Mouse (Mus musculus): ENCODE measurements around the gene Btnl10.

Btnl10 gene

DNA sequence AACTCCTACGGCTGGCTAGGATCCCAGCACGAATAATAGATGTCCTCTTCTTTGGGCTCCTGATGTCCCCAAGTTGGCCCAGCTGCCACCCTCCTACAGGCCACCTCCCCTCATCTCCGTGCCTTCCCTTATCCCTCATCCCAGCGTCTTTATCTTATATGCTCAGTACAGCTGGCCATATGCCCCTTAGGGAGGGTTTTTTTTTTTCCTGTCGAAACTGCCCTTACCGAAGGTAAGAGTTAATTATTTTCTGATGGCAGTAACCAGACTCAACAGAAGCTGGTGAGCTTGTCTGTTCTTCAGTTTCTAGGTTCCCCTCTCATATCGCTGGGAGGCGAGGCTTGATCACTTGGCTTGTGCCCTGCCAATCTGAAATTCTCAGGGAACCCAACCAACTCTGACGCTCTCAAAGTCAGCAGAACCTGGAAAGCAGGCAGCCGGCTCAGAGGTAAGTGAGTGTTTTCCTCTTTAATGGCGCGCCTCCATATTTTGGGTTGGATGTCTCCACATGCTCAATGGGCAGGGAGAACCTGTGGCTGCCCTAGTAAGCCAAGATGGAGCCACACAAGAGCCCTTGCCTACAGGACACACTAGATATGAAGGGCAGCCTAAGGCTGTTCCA is at the start of gene Btnl10:
Gene Btnl10, plus strand, starts transcription at position 164 of the 622 bp plus-strand sequence.
- no peak for DNase-seq (ENCODE audit: low spot score)

DNA sequence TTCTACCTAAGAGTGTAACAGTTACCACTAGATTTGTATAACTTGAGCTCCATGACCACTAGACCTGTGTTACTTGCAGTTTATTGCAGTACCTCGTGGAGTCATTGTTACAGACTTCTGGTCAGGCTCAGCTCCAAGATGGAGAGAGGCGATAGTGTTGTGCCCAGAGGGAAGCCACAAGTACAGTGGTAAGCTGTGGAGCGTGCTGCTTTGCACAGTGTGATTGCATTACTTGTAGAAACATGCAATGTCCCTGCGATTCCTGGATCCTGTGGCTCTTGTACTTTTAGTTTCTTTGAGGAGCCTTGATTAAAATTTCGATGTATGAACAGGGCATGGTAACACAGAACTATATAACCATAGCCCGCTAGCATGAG is 49.8 kb upstream of the Btnl10 start:
- peak; percentile 1 for DNase-seq (ENCODE audit: low spot score)

DNA sequence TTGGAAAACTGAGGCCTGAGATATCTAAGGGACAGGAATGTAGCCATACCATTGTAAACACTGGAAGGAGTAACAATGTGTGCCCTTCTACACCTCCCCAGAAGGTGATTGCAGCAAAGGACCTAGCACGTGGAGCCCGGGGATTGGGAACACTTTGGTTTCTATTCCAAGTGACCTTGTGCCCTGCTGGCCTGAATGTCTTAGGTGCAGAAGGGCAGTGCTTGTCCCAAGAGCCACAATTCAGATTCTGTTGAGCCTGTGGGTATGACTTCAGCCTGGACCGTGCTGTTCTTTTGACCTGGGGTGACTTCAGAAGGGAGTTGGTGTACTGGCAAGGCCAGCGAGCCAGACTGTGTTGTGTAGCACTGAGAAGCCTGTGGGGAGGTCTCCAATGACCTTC is 46.7 kb upstream of the Btnl10 start:
- DNase-seq (ENCODE audit: low spot score): no peak

DNA sequence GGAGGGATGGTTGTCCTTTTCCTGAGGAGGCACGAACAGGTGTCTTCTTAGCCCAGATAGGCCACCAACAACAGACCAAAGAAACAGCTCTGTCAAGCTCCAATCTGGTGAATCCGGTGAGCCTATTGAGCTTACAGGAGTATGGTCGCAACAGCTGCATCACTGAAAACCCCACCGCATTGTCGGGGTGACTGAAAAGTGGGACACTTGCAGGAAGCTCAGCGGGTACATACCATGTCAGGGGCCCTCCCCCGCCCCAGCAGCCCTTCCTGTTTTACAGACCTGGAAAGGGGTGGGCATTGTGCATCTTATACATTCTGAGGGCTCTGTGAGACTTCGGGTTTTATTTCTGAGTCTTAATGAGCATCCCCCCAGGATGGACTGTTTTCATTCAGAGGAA is 34.0 kb upstream of the Btnl10 start:
- no peak for DNase-seq (ENCODE audit: low spot score)

DNA sequence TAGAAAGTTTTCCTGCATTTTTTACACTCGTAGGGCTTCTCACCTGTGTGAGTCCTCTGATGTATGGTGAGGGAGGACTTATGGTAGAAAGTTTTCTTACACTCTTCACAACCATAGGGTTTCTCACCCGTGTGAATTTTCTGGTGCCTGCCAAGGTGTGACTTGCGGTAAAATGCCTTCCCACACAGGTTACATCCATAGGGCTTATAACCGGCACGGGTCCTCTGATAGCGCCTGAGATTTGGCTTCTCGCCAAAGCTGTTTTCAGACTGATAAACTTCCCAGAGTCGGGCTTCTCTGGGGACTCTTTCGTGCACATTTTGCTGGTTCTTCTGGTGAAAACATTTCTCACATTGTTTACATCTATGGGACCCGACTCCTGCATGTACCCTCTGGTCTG is 27.2 kb upstream of the Btnl10 start:
- DNase-seq (ENCODE audit: low spot score): no peak

DNA sequence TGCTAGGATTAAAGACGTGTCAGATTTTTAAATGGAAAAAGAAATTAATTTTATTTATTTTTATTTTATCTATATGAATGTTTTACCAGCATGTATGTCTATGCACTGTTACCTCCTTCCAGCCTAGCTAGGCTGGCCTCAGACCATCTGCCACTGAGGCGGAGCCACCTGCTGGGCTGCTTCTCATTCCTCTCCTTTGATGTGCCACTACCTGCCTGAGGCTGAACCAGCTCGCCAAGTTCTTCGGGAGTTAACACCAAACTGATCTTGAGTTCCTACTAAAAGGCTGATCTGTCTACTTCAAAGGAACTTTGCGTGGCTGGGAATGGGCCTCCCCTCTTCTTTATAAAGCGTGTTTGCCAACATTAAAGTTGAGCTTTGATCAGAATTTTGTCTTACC is 23.3 kb upstream of the Btnl10 start:
- DNase-seq (ENCODE audit: low spot score): no peak

DNA sequence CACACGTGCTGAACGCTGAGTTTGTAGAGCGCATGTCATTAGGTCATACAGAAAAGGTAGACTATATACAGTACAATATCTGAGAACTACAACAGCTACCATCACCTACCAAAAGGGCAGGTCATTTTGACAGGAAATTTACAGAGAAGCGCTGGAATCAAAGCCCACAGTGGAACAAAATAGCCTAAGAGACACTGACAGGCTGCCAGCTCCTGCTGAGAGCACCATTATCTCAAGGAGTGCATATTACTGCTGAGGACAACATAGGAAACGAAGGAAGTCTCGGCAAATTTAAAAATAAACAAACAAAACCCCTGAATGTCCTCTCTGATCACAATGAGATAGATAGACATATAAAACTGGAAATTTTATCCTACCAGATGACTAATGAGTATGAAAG is 20.2 kb upstream of the Btnl10 start:
- DNase-seq (ENCODE audit: low spot score): no peak

DNA sequence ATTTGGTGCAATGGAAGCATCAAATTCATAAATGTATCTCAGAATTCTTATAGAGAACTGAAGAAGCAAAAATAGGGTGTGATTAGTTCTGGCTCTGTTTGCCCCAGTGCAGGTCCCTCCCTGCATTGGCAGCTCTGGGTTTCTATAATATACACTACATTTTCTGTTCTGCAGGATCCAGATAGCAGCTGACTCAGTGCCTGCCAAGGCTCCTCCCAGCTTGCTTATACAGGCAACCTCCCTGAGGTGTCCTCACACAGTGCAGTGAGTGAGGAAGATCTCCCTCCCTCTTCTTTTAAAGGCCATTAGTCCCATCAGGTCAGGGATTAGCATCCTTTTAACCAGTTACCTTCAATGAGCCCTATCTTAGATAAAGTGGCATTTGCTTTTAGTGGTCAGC is 16.6 kb upstream of the Btnl10 start:
- DNase-seq (ENCODE audit: low spot score): no peak

DNA sequence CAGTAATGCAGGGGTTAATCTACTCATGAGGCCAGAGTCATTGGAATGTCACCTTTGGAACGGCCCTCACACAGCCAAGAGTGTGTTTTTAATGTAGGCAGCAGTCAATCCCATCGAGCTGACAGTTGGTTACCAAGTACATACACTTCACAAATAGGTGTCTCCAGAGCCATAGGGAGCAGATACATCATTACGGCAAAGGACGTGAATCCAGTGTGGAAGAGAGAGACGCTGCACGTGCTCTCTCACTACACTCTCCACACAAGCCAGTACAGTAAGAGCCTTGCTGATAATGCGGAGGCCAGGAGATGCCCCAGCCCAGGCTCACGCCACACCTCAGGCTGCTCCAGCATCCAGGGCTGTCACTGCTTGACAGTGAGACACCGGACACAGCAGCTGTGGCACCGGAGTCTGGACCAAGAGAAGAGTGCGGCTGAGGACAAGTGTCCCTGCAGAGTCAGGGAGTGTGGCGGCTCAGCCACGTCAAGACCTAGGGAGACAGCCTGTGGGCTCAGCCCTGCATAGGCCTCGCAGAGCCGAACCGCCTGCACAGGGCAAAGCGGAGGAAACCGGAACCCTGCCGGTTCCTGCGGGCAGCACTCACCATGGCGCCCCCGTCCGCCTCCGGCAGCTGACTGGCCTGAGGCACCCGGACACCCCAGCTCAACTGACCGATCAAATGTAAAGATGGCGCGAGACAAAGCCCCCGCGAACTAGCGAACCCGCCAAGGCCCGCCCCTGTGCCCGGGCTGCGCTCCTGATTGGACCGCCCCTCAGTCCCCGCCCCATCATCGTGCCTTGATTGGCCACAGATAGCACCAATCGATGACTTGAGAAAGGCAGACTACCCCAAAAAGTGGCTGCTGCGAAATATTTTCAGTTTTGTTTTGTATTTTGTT is 13.9 kb upstream of the Btnl10 start, which contains the start of gene Zfp39:
Gene Zfp39, minus strand, starts transcription at position 715 of the 899 bp plus-strand sequence.
- DNase-seq (ENCODE audit: low spot score): peak; percentile 96

DNA sequence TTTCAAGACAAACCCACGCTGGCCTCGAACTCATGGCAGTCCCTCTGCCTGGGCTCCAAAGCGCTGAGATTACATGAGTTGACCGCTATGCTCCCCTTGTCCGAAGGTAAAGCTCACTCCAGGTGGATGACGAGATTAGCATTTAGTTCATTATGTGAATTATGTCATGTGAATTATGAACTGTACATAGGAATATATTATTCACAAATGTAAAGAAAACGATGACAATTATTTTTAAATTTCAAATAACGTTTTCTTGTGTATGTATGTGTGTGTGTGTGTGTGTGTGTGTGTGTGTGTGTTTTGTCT is 13.3 kb upstream of the Btnl10 start:
- no peak for DNase-seq (ENCODE audit: low spot score)

DNA sequence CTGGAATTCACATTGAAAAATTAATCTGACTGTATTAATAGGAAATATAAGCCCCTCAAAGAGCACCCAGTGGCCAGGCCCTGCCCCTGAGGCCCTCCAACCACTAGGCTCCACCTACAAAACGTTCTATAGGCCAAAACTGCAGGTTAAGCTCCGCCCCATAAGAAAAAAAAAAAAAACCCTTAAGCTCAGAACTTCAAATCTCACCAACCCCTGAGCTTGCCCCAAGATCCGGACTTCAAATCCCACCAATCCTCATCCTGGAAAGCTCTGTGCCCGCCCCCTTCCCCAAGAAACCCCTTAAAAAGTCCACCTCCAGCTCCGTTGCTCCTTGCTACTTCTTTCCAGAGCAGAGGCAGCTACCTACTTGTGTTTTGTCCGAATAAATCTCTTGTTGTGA is 12.9 kb upstream of the Btnl10 start:
- peak; percentile 26 for DNase-seq (ENCODE audit: low spot score)

DNA sequence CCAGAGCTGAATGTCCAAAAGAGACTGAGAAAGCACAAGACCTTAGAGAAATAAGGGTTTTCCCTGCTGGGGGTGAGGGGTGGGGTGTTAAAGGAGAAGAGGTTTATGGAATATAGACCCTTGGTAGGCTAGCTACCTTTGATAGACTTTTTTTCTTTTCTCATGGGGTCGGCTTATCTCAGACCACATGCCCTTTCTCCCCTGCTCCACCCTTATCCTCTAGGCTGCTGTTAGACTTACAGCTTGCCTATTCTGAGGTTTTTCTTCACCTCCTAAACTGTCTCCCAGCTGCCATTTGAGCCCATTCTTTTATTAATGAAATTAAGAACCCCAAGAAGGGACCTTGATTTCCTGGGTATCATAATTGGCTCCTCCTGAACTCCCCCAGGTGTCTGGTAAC is 3.9 kb upstream of the Btnl10 start:
- DNase-seq (ENCODE audit: low spot score): no peak

DNA sequence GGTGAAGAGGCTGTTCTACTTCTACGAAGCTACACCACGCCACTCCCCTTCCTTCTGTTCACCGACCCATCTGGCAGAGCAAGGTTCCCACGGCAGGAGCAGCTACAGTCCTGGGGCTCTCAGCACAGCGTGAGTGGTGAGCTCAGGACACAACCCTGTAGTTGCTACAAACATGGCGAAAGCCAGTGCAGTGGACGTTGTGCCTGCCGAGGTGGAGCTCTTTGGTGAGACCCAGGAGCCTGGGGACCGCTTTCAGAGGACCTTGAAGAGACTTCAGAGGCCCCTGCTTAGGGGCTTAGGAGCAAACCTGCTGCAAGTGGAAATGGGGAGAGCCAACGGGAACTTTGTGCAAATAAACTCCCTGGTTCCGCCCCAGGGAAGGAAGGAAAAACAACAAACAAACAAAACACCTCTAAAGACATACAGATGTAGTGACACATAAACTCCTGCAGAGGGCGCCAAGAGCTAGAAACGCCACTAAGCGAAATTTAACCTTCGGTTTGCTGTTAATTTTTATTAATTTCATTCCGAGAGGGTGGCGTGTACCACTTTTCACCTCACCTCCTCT is 3.2 kb upstream of the Btnl10 start:
- peak; percentile 78 for DNase-seq (ENCODE audit: low spot score)

DNA sequence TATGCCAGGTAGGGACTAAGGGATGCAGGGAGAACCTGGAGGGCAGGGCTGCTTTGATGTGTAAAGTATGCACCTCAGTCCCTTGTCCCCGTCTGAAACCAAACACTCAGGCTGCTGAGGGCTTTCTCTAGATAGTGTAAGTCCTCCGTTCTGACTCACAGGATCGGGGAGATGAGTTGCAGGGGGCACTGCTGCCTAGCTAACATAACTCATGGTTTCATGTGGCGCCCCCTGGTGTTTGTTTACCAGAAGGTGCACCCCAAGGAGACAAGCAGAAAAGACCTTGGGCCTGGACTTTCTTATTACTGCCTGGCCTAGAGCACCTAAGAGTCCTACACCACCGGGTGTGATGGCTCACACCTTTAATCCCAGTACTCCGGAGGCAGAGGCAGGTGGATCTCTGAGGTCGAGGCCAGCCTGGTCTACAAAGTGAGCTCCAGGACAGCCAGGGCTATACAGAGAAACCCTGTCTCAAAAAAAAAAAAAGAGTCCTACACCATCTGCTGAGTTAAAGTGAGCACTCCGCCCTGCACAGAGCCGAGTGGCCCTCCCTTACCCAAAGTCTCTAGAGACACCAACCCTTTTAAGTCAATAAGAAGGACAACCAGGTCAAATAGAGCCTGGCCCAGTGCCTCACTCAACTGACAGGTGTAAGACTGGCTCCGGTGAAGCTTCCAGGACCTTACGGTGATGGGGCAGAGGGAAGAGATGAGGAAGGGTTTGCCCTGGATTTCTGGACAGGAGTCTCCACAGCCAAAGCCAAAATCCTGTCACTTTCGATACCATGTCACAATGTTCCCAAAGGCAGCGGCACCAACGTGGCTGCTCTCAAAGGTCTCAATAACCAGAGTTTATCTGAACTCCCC is 596 bp upstream of the Btnl10 start:
- peak; percentile 75 for DNase-seq (ENCODE audit: low spot score)

DNA sequence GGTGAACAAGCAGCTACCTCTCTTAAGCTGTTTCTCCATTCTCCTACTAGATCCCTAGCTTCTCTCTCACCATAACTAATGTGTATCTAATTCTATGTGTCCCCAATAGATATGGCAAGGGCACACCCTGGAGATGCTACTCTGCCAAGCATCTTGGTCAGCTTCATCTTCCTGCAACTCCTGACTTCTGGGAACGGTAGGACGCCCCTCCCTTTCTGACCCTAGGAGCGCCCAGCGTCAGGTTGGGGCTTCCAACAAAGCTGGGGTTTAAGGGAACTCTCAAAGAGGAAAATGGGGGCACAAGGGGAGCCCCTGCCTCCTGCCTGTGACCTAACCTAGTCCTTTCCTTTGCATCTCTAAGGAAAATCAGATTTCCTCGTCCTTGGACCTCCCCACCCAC is 1.1 kb downstream of the Btnl10 start:
- no peak for DNase-seq (ENCODE audit: low spot score)

DNA sequence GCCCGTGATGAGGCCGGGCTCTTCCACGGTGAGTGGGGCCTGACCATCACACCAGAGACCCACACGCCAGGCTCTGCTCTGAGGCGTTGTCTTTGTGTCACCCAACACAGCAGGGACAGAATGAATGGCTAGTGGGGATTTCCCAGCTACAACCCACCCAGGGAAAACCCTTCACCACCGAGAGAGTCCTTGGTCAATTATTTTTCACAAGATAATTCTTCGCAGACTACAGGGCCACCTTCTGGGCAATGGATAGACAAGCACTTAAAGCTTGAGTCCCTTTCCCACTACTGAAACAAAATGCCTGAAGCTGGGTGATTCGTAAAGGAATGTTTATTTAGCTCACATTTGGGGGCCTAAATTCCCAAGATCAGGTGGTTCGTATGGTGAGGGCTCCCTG is 4.7 kb downstream of the Btnl10 start:
- DNase-seq (ENCODE audit: low spot score): no peak

DNA sequence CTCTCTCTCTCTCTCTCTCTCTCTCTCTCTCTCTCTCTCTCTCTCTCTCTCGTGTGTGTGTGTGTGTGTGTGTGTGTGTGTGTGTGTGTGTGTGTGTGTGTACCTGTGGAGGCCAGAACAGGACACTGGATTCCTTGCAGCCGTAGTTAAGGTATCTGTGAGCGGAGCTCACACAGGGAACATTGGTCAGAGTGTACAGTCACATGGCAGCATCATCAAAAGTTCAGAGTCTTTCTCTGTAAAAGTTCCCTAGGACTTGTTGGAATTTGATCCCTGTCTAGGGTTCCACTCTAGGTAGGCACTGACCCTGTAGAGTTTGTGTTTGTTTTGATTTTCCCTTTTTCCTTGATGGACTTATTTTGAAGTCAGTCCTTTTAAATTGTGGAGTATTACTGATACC is 8.9 kb downstream of the Btnl10 start:
- DNase-seq (ENCODE audit: low spot score): no peak

DNA sequence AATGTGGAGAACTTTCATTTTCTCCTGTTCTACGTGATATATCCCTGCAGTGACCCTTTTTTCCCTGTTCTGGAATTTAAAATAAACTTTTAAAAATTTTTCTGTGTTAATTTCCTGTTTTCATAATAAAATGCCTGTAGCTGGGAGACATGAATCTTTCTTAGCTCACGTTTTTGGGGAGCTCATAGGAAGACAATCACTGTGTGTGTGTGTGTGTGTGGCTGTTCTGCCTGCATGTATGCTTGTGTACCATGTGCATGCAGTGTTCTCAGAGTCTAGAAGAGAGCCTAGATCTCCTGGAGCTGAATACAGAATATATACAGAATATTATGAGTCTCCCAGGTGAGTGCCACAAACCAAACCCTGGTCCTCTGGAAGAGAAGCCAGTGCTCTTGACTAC is 9.3 kb downstream of the Btnl10 start:
- DNase-seq (ENCODE audit: low spot score): no peak

DNA sequence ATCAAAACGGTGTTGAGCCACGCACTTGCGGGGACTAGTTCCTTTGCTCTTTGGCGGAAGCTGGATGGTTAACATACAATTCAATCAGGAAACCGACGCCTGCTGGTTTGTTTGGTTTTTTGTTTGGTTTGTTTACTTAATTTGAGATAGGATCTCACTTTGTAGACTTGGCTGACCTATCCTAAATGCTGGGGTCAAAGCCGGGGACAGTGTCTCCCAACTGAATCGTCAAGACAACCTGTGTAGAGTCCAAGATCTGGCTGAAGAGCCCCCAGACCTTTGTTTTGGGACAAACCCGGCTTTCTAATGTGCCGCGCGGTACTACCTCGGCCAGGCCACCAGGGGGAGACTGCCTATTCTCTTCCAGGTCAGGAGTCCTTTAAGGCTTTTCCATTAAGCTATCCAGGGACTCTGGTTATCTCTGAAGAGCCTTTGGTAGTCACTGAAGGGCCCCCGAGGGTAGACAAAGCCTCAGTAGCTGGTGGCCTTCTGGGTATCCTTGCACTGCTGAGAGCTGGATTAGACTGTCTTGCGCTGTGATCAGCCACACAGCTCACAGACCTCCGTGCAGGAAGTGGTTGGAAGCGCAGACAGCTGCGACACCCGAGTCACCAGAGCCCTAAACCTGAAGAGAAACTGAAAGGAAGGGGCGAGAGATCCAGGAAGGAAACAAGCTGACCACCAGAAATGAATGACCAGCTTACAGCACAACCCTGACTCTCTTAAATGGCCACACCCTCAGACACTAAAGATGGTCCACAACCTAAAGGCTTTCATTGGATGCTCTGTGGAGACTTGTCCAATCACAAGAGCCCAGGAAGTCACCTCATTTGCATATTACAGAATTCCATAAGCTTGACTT is 10.3 kb downstream of the Btnl10 start:
- peak; percentile 59 for DNase-seq (ENCODE audit: low spot score)

DNA sequence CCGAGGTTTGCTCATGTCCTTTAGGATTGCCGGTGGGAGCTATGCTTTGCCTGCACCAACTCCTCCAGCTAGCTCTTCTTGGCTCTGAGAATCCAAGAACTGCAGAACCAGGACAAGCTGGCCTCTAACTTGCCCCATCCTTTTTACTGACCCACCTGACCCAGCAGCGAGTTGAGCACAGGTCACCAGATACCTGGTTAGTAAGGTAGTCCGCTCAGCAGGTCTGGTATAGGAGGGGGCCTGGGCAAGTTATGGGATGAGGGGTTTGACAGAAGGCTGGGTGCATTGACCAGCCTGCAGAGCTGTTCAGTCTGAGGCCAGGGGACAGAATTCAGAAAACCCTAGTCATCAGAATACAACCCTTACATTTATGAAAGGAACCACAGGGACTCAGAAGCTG is 11.3 kb downstream of the Btnl10 start:
- no peak for DNase-seq (ENCODE audit: low spot score)

DNA sequence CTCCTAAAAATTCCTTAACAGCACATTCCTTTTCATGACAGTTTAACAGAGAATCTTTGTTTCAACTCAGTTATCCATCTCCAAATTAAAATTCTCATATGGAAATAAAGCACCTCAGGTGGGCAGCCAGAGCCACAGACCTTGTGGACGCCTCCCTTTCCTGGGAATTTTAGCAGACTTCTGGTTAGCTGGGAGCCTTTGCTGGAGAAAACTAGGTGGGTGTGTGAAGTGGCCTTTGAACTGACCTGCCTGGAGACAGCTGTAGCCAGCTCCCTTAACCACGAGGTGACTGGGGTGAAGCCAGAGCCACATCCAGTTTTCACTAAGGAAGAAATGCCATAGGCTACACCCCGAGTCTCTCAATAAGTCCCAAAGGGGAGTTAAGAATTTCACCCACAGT is 11.9 kb downstream of the Btnl10 start:
- no peak for DNase-seq (ENCODE audit: low spot score)

DNA sequence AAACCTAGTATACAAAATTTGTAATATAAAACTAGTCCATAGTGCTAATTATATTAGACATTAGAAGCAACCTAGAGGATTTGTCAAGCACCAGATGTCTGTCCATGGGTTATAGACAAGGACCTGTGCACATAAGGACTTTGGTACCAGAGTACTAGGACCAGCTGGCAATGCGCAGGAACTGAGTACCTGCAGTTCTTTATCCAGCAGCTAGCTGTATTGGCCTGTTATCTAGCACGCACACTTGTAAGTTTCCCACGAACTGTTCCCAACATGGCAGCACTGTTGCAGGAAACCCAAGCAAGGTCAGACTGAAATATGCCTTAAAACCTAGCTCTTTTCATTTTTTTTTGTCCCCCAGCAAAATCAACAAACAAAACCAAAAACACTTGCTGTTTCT is 12.5 kb downstream of the Btnl10 start:
- DNase-seq (ENCODE audit: low spot score): no peak

Data from retina, embryonic 14.5 days (tissue).